Mouse (Mus musculus) embryo, embryonic 10 days (tissue): ENCODE results near the gene Uxs1.

Experiments
- DNase-seq: peaks from one replicate; pipeline ENCODE4 v3.0.0-alpha.2; 2015; ENCODE audit warnings: low spot score

The Uxs1 gene

GRCm38 (mm10) chr1:43798048-43798447, 29.6 kb downstream of the Uxs1 start:
- no peak for DNase-seq

- DNase-seq: no peak
Observed at GRCm38 (mm10) chr1:43789765-43790164, 37.8 kb downstream of the Uxs1 start.

GRCm38 (mm10) chr1:43786711-43787110, 40.9 kb downstream of the Uxs1 start:
- no peak for DNase-seq

- DNase-seq: no peak
Observed at GRCm38 (mm10) chr1:43785316-43785715, 42.3 kb downstream of the Uxs1 start.

- DNase-seq: no peak
Observed at GRCm38 (mm10) chr1:43783186-43783585, 44.4 kb downstream of the Uxs1 start.

GRCm38 (mm10) chr1:43782680-43783079, 44.9 kb downstream of the Uxs1 start:
- no peak for DNase-seq

GRCm38 (mm10) chr1:43781672-43782071, 45.9 kb downstream of the Uxs1 start:
- DNase-seq: no peak

- no peak for DNase-seq
Observed at GRCm38 (mm10) chr1:43781195-43781594, 46.4 kb downstream of the Uxs1 start.

- DNase-seq: no peak
Observed at GRCm38 (mm10) chr1:43776106-43776505, 51.5 kb downstream of the Uxs1 start.

- DNase-seq: no peak
Observed at GRCm38 (mm10) chr1:43774126-43774525, 53.5 kb downstream of the Uxs1 start.

- DNase-seq: no peak
Observed at GRCm38 (mm10) chr1:43772694-43773093, 54.9 kb downstream of the Uxs1 start.

GRCm38 (mm10) chr1:43770032-43770431, 57.6 kb downstream of the Uxs1 start:
- DNase-seq: no peak

GRCm38 (mm10) chr1:43769348-43769747, 58.3 kb downstream of the Uxs1 start:
- DNase-seq: no peak

GRCm38 (mm10) chr1:43768385-43768990, 59.1 kb downstream of the Uxs1 start:
- no peak for DNase-seq

GRCm38 (mm10) chr1:43766328-43766727, 61.3 kb downstream of the Uxs1 start:
- no peak for DNase-seq

GRCm38 (mm10) chr1:43764481-43764880, 63.1 kb downstream of the Uxs1 start:
- DNase-seq: no peak

- no peak for DNase-seq
Observed at GRCm38 (mm10) chr1:43760085-43760484, 67.5 kb downstream of the Uxs1 start.

GRCm38 (mm10) chr1:43754448-43755312, 72.9 kb downstream of the Uxs1 start:
- no peak for DNase-seq

- no peak for DNase-seq
Observed at GRCm38 (mm10) chr1:43738519-43738894, 89.1 kb downstream of the Uxs1 start.

- DNase-seq: peak; percentile 76
Observed at GRCm38 (mm10) chr1:43737812-43738518, 89.6 kb downstream of the Uxs1 start.

GRCm38 (mm10) chr1:43732657-43733056, 94.9 kb downstream of the Uxs1 start:
- no peak for DNase-seq

GRCm38 (mm10) chr1:43732100-43732499, 95.5 kb downstream of the Uxs1 start:
- DNase-seq: no peak

GRCm38 (mm10) chr1:43730491-43730924, 97.1 kb downstream of the Uxs1 start, which contains the start of gene 1500015O10Rik:
Gene 1500015O10Rik (plus strand): TSS chr1:43730602.
- no peak for DNase-seq
